Mouse (Mus musculus): Measurements from ENCODE around the gene Cfap126. TPM values are rescaled to one million over a fixed set of nuclear protein-coding genes. Genes with fewer than 3 reads are reported as not detected.

Gene Cfap126
- total RNA-seq, 4 experiments from 2014 or later, result 0.43 to 3.1 (median 1.3) TPM

Small RNA genes lying within 50 kb of the gene (microRNA-seq; reads per million reads assigned to microRNA genes)
- gene Gm27552 (0 reads per million in 2 experiments), gene Gm27844 (0 reads per million in 2 experiments), gene Mir6546 (0 reads per million in 2 experiments)

Other genes starting within 250 kb of the Cfap126 start
- gene Atf6, start 246.1 kb upstream of the Cfap126 start, total RNA-seq (2022), result 10 to 100 TPM; 44.3 to 51.8 (median 48.5) TPM
- gene Gm26620, start 228.9 kb upstream of the Cfap126 start, total RNA-seq (2022), result 1 to 10 TPM in 1 of 4 experiments, under 1 TPM in 1, not detected in 2; 0.68 to 1.3 TPM
- 10 to 100 TPM; 15.0 to 24.3 (median 19.4) TPM for gene Dusp12, start 228.4 kb upstream of the Cfap126 start, total RNA-seq (2022)
- under 1 TPM; 0.25 to 0.61 (median 0.41) TPM for gene Fcrlb, start 201.0 kb upstream of the Cfap126 start, total RNA-seq (2022)
- gene Fcrla, start 186.3 kb upstream of the Cfap126 start, total RNA-seq (2022), result not detected
- 10 to 100 TPM in 2 of 4 experiments, 1 to 10 TPM in 2; 4.2 to 46.4 (median 21.4) TPM for gene Fcgr2b, start 137.4 kb upstream of the Cfap126 start, total RNA-seq (2022)
- gene Fcgr4, start 95.0 kb upstream of the Cfap126 start, total RNA-seq (2022), result 1 to 10 TPM in 2 of 4 experiments, not detected in 2; 1.5 to 1.7 TPM
- 10 to 100 TPM; 10.6 to 67.7 (median 34.1) TPM for gene Fcgr3, start 49.0 kb upstream of the Cfap126 start, total RNA-seq (2022)
- 100 to 1,000 TPM; 201 to 206 (median 203) TPM for gene Sdhc, start 36.7 kb downstream of the Cfap126 start, total RNA-seq (2022)
- not detected for gene Mpz, start 36.8 kb downstream of the Cfap126 start, total RNA-seq (2022)
- 10 to 100 TPM; 42.4 to 47.5 (median 44.4) TPM for gene Pcp4l1, start 82.3 kb downstream of the Cfap126 start, total RNA-seq (2022)
- under 1 TPM in 2 of 4 experiments, not detected in 2; 0.10 to 0.36 TPM for gene Nr1i3, start 100.1 kb downstream of the Cfap126 start, total RNA-seq (2022)
- gene Tomm40l, start 108.6 kb downstream of the Cfap126 start, total RNA-seq (2022), result 10 to 100 TPM; 69.3 to 85.0 (median 74.9) TPM
- 1 to 10 TPM; 1.9 to 3.1 (median 2.5) TPM for gene Apoa2, start 111.1 kb downstream of the Cfap126 start, total RNA-seq (2022)
- 10 to 100 TPM; 10.9 to 95.1 (median 48.8) TPM for gene Fcer1g, start 120.4 kb downstream of the Cfap126 start, total RNA-seq (2022)
- 10 to 100 TPM; 11.6 to 13.7 (median 12.4) TPM for gene Adamts4, start 136.5 kb downstream of the Cfap126 start, total RNA-seq (2022)
- gene Ndufs2, start 137.5 kb downstream of the Cfap126 start, total RNA-seq (2022), result 100 to 1,000 TPM; 263 to 286 (median 271) TPM
- gene B4galt3, start 156.4 kb downstream of the Cfap126 start, total RNA-seq (2022), result 10 to 100 TPM; 63.5 to 76.8 (median 70.2) TPM
- 10 to 100 TPM; 28.5 to 37.1 (median 33.3) TPM for gene Ppox, start 167.3 kb downstream of the Cfap126 start, total RNA-seq (2022)
- gene Usp21, start 174.1 kb downstream of the Cfap126 start, total RNA-seq (2022), result 10 to 100 TPM; 53.7 to 63.6 (median 58.8) TPM
- 100 to 1,000 TPM; 101 to 113 (median 108) TPM for gene Ufc1, start 181.1 kb downstream of the Cfap126 start, total RNA-seq (2022)
- 10 to 100 TPM; 35.7 to 41.2 (median 38.2) TPM for gene Dedd, start 215.2 kb downstream of the Cfap126 start, total RNA-seq (2022)
- 10 to 100 TPM; 40.1 to 54.1 (median 45.6) TPM for gene Nit1, start 231.7 kb downstream of the Cfap126 start, total RNA-seq (2022)
- 100 to 1,000 TPM in 3 of 4 experiments, 10 to 100 TPM in 1; 97.7 to 171 (median 130) TPM for gene Pfdn2, start 231.8 kb downstream of the Cfap126 start, total RNA-seq (2022)
- gene Klhdc9, start 246.9 kb downstream of the Cfap126 start, total RNA-seq (2022), result 10 to 100 TPM in 2 of 4 experiments, 1 to 10 TPM in 2; 5.1 to 11.7 (median 8.2) TPM

Measured in layer of hippocampus, adult 8-10 months (tissue).